Mouse (Mus musculus) heart, adult 18-20 months (tissue): ENCODE measurements around the gene Btaf1. TPM values are rescaled to one million over a fixed set of nuclear protein-coding genes. Genes with fewer than 3 reads are reported as not detected.

Source experiments
- DNase-seq, 2 experiments: peaks; one replicate each; pipeline ENCODE4 v3.0.0; 2021 to 2022; ENCODE audit warnings: mixed read lengths in 1 of 2
- long read RNA-seq, 2 experiments: library from polyadenylated mRNA; stranded (forward); transcript quantifications; one replicate each; pipeline ENCODE4 v2.0.0; 2021
- total RNA-seq, 2 experiments: library from RNA; stranded (reverse); gene quantifications; 2 replicates each; pipeline ENCODE4 v1.2.3; 2021

Btaf1 gene
- total RNA-seq: 10 to 100 TPM; 12.7 to 14.2 TPM
- long read RNA-seq, experiment 1, full-length matches to known transcripts: 1 of 1 reads
- long read RNA-seq, experiment 1, partial matches to known transcripts: 0 of 1 reads
- long read RNA-seq, experiment 1, other reads (novel, unspliced or antisense): 0 of 1 reads
- long read RNA-seq, experiment 2: 0 reads

DNA sequence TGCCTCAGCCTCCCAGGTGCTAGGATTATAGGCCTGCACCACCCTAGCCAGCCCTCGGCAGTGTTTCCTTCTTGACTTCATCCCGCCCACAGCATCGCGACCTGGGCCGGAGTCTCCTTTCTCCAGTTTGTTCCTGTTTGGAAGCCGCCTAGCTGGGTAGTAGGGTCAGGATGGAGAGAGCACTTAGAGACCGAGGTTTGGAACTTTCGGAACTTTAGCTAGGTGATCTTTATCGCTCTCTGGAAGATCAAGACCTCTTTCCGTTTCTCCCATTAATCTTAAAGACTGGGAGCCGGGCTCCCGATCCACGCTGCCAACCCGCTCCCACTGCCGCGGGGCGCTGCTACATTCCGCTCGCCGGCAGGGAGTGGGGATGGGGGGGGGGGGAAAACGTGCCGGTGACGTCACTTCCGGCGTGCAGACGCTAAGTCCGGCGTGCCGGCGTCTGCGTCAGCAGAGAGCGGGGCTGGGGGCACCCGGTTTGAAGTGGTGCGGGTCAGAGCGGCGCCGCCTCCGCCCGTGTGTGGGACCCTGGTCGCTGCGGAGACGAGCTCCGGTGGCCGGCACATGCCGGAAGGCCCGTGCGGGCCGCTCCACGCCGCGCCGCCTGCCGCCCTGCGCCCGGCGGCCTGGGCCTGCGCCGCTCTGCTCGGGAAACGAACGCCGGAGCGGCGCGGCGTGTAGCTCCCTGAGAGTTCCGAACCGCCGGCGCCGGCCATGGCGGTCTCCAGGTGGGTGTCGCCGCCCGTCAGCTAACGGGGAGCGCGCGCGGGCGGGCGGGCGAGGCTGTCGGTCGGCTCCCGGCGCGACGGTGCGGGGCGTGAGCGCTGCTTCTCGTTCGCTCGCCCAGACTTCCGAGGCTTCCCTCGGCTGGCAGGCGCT, at the start of gene Btaf1:
Btaf1 (plus strand) TSS at position 409 of the 882 bp plus-strand sequence.
- peak; percentile 81 to 93 for DNase-seq

DNA sequence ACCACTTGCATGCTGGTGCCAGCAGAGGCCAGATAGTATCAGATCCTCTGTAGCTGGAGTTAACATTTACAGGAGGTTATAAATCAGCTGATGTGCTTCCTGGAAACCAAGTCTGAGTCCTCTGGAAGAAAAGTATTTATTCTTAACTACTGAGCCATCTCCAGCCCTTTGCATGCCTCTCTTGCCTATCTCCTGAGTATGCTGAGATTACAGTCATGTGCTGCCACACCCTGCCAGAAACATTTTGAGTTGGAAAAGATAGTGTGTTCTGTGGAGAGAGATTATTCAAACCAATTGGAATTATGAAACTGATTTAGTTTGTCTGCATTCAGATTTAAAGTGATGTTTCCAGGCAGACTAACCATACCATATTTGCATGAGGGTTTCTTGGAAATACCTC, 48.5 kb upstream of the Btaf1 start:
- no peak for DNase-seq

DNA sequence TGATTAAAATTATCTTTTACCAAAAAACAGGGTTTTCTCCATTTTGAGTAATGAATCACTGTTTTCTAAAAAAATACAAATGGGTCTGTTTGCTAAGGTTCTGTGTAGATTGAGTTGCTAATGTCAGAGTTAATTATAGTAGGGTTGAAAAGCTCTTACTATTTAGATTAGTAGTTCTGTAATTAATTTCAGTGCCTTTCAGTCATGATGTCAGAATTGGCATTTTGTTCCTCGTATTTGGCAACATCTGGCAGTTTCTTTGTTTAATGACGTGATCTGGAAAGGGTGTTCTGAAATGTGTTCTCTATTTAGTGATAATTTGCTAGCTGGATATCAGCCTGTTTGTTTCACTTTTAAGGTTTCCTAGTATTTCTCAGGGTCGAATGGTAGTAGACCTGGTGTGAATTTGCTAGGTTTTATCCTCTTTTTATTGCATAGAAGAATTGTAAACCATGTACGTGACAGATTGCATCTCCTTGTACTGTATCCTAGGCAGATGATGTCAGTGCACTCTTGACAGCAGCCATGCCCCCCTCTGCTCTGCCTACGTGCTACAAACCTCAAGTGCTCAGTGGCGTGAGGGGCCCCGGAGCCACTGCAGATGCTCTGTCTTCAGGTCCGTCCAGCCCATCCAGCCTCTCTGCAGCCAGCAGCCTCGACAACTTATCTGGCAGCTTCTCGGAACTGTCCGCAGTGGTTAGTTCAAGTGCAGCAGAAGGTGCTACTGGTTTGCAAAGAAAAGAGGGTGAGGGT, 47.0 kb upstream of the Btaf1 start:
- DNase-seq: no peak

DNA sequence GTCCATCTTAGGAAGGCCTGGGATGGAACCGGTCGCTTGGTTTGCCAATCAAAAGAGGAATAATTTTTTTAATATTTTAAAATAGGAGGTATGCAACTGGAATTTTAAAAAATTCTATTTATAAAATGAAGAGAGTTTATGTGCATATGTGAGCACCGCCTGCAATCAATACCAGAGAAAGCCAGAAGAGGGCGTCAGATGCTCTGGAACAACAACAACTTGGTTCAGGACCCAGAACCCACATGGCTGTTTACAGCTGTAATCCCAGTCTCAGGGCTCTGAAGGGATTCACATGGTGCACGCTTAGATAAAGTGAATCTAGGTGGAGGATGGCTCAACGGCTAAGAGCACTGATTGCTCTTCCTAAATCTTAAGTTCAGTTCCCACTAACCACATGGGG, 42.8 kb upstream of the Btaf1 start:
- peak in 1 of 2 experiments; percentile 44 for DNase-seq

DNA sequence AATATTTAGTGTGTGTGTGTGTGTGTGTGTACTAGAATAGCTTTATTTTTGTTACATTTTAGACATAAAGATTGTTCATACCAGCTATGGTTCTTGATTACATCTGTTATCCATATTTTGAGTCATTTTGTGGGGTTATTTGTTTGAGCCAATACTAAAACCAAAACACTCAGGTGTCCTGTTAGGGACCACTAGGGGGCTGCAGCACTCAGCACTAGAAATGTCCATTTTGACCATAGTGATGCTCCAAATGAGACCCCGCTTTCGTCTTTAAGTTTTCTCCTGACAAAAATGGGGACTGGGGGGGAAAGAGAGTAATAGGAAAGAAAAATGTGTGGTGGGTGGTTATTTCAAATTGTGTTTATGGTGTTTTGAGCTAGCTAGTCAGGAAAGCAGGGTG, 39.6 kb upstream of the Btaf1 start:
- no peak for DNase-seq

DNA sequence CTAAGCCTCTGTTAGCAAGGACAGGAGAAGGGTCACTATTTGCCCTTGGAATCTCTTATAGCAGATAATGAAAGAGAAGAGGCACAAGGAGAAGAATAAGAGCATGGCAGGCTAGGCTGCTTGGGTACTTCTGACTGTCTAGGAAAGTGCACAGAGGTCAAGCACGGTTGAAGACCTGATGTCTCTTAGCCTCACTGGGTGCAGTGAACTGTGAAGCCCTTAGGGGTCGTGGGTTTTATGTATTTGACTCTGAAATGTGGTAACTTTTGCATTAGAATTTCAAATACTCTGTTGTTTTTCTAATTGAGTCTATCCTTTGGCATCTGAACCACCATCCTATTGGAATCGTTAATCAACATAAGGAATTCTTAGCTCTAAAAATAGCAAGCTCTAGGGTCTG, 38.2 kb upstream of the Btaf1 start:
- DNase-seq: no peak

DNA sequence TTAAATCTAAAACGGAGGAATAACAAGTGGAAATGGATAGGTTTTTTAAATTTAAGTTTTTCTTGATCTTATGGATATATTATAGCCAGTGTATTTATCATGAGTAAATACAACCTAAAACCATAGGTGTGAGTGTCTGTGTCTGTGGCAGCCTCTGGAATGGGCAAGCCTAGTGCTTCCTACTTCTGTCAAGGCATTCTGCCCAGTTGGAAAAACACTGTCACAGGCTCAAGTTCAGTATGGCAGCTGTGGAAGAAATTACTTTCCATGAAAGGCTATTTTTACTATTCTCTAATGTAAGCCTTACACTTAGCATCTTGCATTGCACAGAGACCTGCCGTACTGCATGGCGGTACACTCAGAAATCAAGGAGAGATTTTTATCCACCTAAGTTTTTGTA, 34.1 kb upstream of the Btaf1 start:
- no peak for DNase-seq

DNA sequence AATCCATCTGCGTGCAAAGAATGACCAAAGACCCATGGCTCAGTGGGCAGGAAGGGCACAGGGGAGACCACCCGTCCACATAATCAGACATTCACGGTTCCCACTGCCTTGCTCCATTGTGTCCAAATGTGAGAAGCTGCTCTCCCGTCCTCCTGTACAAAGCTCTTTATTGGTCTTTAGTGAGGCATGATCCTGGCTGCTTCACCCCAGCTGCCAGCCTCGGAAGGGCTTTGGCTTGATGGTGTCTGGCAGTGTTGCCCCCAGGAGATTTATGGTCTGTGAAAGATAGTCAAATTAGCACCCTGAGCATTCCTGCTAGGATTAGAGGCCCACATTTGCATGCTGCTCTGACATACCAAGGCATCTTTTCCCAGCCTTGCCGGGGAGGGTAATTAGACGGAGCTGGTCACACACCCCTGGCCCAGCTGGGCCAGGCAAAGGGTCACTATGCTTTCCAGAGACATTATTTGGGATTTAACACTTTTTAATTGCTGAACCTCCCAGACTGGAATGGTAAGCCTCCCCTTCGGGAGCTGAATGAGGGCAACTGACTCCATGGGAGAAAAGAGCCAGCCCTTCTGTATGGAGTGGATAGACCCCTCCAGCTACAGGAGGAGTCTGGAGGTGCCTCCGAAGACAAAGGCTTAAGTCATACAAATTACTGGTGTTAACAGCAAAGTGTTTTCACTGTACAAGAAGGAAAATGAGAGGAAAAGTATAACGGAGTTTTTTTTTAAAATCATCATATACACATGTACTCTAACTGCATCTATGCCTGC, 28.9 kb upstream of the Btaf1 start:
- no peak for DNase-seq

DNA sequence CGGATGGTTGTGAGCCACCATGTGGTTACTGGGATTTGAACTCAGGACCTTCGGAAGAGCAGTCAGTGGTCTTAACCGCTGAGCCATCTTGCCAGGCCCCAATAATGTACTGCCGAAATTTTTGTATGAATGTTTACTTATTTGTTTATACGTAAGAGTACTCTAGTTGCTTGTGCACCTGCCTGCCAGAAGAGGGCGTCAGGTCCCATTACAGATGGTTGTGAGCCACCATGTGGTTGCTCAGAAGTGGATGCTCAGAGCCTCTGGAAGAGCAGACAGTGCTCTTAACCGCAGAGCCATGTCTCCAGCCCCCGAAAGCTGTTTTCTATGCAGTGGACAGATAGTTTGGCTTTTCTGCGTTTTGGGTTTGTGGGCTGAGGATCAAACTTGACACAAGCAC, 28.1 kb upstream of the Btaf1 start:
- DNase-seq: no peak

DNA sequence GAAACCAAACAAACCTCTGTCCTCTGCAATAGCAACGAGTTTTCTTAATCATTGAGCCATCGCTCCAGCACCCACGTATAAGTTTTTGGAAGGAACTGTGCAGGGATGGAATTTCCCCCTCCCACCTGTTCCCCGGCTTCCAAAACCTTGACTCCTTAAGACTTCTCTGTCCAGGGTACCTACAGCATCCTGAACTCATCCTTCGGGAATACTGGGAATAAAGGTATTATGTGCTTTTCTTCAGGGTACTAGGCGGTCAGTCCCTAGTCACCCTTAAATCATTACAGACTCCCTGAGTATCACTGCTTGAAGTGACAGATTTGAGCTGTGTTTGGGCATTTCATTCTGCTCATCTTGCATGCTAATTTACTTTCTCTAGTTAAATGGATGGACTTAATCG, 22.5 kb upstream of the Btaf1 start:
- no peak for DNase-seq

DNA sequence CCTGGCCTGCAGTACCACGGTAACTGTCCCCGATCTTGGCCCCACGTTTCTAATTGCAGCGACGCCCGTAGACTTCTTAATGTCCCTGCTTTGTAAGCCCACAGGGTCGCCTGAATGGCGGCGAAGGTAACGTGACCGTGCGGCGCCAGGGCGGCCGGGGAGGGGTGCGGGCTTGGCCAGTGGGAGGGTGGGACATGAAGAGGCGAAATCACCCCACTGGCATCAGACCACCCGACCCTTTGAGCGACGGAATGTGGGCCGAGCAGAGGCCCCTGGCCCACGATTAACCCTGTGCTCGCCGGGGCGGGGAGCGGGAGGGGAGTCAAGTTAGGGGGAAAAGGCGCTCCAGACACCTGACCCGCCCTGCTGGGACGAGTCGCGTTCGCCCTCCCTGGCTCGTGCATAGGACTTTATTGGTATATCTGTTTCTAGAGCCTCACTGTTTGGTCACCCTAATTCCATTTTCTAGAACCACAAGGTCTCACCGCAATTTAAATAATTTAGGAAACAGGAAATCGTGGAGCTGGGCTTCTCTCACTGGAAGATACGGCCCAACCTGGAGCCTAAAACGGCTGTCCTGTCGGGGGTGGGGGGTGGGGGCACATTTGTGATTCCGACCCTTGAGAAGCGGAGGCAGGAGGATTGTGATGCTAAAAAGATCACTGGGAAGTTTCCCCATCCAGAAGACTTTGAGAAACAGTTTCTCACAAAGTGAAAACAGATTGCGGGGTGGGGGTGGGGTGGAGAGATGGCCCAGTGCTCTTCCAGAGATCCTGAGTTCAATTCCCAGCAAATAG, 21.5 kb upstream of the Btaf1 start:
- peak in 1 of 2 experiments; percentile 58 for DNase-seq

DNA sequence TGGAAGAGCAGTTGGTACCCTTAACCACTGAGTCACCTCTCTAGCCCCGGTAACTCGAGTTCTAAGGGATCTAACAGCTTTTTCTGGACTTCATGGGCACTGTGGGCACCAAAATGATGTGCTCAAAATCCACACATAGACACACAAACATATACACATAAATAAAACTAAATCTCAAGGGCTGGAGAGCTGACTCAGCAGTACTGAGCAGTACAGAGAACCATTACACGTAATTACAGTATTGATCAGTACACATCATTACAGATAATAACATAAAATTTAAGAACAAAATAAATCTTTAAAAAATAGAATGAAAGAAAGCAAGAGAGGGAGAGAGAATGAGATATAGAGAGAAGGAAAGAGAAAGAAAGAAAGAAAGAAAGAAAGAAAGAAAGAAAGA, 16.7 kb upstream of the Btaf1 start:
- no peak for DNase-seq

DNA sequence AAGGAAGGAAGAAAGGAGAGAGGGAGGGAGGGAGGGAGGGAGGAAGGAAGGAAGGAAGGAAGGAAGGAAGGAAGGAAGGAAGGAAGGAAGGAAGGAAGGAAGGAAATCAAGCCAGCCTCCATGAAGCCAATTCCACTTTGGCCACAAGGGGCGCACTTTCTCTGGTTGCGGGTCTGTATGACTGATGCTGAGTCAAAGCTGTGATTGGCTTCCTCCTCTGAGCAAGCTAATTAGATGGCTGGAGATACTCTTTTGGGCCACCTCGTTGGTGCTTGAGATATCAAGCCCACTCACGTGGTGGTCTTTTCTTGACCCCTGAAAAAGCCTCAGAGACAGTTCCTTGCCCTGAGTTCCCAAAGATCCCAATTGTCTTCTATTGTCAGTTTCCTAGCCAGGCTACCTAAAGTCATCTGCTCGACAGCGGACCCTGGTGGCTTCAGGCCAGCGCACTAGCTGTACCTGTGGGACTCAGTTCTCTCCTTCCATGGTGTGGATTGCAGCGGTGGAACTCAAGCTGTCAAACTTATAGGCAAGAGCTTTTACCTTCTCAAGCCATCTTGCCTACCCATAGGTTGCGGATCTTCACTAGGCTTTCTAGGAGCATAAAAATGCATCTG, 16.1 kb upstream of the Btaf1 start:
- peak in 1 of 2 experiments; percentile 77 for DNase-seq

DNA sequence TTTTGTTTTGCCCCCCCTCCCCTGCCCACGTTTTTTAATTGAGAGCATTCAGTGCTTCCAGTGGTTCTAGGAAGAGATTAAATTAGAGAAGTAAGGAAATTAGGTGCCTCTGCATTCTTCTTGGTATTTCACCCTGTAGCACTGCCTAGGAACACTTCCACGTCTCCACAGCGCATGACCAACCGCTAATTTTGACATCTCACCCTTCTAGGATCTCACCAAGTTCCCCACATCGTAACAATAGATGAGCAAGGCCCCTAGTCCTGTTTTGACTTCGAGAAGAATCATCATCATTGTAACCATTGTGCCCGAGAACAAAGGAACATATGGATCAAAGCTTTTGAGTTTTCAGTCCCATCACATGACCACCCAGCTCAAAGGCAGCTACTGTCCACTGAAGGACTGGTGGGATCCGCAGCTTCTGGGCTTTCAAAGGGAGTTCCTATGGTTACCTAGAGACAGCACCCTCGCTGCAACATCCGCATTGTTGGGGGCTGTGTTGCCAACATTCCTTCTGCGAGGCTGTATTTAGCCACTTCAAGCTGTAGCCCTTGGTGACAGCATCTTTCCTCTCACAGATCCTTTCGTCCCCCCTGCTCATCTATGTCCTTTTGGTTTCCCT, 15.3 kb upstream of the Btaf1 start:
- DNase-seq: no peak

DNA sequence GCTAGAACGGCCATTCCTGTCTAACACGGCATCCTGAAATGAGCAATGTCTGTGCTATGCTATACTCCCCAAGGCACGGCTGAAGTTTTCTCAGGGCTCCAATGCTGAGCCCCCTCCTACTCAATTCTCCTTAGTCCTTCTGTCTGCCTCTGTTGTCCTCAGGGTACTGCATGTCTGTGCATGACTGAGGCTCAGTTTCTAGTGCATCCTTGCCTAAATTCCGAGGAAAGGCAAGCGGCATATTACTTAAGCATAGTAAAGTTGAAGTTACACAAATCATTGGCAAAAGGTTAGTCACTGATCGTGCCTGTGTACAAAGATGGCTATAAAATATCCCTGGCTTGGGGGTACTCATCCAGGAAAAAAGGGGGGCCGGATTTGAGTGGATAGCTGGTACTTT, 12.8 kb upstream of the Btaf1 start:
- no peak for DNase-seq

DNA sequence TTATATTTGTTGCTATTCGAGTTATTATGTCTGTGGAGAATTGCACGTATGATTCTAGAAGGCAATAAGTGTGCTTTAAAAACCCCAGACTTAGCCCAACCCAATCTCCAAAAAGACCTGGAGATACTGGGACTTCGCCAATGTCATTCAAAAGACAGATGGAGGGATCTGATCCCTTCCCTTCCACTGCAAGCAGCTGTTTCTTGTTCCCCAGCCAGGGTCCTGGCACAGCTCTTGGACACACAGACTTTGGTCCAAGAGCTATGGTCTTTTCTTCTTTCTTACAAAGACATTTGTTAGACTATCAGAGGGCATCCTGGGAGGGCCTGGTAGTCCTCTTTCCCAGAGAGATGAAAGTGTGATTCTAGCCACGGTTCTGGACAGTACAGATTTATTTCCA, 9.7 kb upstream of the Btaf1 start:
- no peak for DNase-seq

DNA sequence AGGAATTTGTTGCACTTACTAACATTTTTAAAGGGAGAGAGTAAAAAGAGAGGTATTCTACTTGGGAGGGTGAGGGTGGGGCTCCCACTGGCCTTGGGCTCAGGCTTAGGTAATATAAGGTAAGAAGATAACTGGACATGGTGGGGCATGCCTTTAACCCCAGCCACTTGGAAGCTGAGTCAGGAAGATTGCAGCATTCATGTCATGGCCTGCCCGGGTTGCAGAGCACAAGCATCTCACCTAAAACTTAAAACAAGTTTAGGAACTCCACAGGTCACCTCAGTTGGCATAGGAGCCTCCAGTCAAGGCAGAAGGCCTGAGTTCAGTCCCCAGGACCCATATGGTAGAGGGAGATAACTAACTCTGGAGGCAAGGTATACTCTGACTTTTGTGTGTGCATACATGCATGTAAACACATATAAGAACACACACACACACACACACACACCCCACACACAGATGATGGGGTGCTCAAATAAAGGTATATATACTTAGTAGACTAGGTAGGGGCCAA, 8.9 kb upstream of the Btaf1 start:
- DNase-seq: no peak

DNA sequence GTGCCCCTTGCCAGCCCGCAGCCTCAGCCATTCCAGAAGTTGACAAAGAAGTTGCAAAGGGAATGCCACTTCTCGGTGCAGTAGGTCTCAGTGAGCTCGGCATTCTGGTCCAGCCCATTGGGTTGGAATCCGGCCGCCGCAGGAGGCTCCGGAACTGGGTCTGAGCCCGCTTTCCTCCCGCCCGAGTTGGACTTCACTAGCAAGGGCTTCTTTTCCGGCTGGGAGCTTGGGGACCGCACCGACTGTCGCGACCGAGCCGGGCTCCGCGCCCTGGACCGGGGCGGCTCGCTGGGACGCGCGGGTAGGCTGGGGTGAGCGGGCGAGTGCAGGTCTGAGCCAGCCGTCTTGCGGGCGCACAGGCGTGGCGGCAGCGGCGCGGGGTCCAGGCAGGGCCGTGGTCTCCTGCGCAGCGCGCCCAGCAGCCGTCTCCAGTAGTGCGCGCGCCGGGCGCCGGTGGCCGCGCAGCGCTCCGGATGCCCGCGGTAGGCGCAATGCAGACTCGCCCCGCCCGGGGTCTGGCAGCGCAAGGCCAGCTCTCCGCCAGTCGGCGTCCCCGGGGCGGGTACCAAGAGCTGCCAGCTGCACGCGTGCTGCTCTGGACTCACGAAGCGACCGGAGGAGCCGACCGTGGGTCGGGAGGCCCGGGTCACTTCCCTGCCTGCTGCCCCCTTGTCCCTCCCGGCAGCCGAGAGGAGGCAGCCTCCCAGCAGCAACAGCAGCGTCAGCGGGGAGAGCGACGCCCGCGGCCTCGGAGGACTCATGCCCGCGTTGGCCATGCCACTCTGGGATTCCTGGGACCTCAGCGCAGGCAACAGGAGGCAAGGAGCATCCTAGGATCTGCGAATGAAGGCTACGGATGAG, 7.2 kb upstream of the Btaf1 start:
- DNase-seq: peak; percentile 85 to 91

DNA sequence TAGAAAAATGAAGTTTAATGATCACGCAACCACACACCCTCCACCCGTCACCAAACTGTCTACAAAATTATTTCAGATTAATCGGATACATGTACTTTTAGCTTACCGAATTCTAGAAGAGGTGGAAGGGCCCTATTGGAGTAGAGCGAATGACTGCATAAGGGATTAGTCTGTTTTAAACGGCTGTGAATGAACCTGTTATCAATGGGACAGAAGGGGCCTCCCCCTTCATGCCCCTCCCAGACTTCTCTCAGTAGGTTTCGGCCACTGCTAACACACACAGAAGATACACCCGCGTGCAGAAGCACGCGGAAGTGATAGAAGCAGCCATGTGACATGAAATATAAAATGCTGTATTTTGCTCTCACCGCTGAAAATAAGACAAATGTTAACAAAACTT, 6.4 kb upstream of the Btaf1 start, which contains the start of gene Fgfbp3:
Fgfbp3 (minus strand) TSS at position 150 of the 400 bp plus-strand sequence.
- DNase-seq: no peak
